Mouse (Mus musculus): ENCODE data around the gene Pds5b.

GRCm38 (mm10) chr5:150839688-150840541 is 166.4 kb downstream of the Pds5b start:
- no peak for TF ChIP-seq POLR2A (IDR thresholded peaks at IDR 0.05; ENCODE audit: borderline replicate concordance, extremely low read depth, insufficient read depth, insufficient read length, poor library complexity, severe bottlenecking)
- TF ChIP-seq CTCF (IDR thresholded peaks at IDR 0.05; ENCODE audit: borderline replicate concordance, extremely low read depth, insufficient read depth, insufficient read length): no peak

Data from brain, embryonic 14.5 days (tissue).